Mouse (Mus musculus): Measurements from ENCODE around the gene Prpf38b. TPM values are rescaled to one million over a fixed set of nuclear protein-coding genes. Genes with fewer than 3 reads are reported as not detected.

The Prpf38b gene
- polyA plus RNA-seq, 1 experiment from 2014 or later: 73.7 TPM

GRCm38 (mm10) chr3:108911081-108911547 lies 413 bp downstream of the Prpf38b start:
- Histone ChIP-seq H3K9me3 (ENCODE audit: control insufficient read depth, low read depth, low read length) (no peaks in the 10 kb centered on the region), H3K36me3 (ENCODE audit: control insufficient read depth, insufficient read depth, low read length) (peaks cover 16% of the 10 kb centered on the region), H3K27me3 (ENCODE audit: control insufficient read depth, insufficient read depth, low read length) (no peaks in the 10 kb centered on the region), H3K4me1 (ENCODE audit: control insufficient read depth, insufficient read depth, low read length) (peaks cover 6% of the 10 kb centered on the region), H3K9ac (replicated peaks; ENCODE audit: low read depth, low read length) (peak overlapping the region; percentile 91), H3K27ac (ENCODE audit: low read length) (peak overlapping the region; percentile 100), H3K4me2 (replicated peaks; ENCODE audit: low read depth, low read length) (peak overlapping the region; percentile 95), H3K4me3 (ENCODE audit: low read depth, low read length) (peak overlapping the region; percentile 94)
- peak; percentile 82 for ATAC-seq (ENCODE audit: insufficient number of reproducible peaks, insufficient read depth, low FRiP score, low read depth)
- under 1% methylated on average over 43 of the region's 44 CpGs for WGBS

GRCm38 (mm10) chr3:108910303-108911080 lies 1.0 kb downstream of the Prpf38b start:
- Histone ChIP-seq H3K4me1 (ENCODE audit: control insufficient read depth, insufficient read depth, low read length) (peaks cover 6% of the 10 kb centered on the region), H3K27ac (ENCODE audit: low read length) (peak overlapping the region; percentile 100), H3K9me3 (ENCODE audit: control insufficient read depth, low read depth, low read length) (no peaks in the 10 kb centered on the region), H3K27me3 (ENCODE audit: control insufficient read depth, insufficient read depth, low read length) (no peaks in the 10 kb centered on the region), H3K4me3 (ENCODE audit: low read depth, low read length) (peak overlapping the region; percentile 94), H3K36me3 (ENCODE audit: control insufficient read depth, insufficient read depth, low read length) (peaks cover 20% of the 10 kb centered on the region), H3K9ac (replicated peaks; ENCODE audit: low read depth, low read length) (peak overlapping the region; percentile 91), H3K4me2 (replicated peaks; ENCODE audit: low read depth, low read length) (peak overlapping the region; percentile 95)
- under 1% methylated on average over 31 of the region's 32 CpGs for WGBS
- ATAC-seq (ENCODE audit: insufficient number of reproducible peaks, insufficient read depth, low FRiP score, low read depth): no peak

GRCm38 (mm10) chr3:108902934-108903333 lies 8.6 kb downstream of the Prpf38b start:
- no peaks in the 10 kb centered on the region for H3K27me3 ChIP-seq (ENCODE audit: control insufficient read depth, insufficient read depth, low read length)
- no peak overlapping the region for H3K4me3 ChIP-seq (ENCODE audit: low read depth, low read length)
- no peak for ATAC-seq (ENCODE audit: insufficient number of reproducible peaks, insufficient read depth, low FRiP score, low read depth)
- 89% methylated on average over 6 of the region's 6 CpGs for WGBS
- H3K4me1 ChIP-seq (ENCODE audit: control insufficient read depth, insufficient read depth, low read length): no peaks in the 10 kb centered on the region
- H3K9me3 ChIP-seq (ENCODE audit: control insufficient read depth, low read depth, low read length): no peaks in the 10 kb centered on the region
- no peak overlapping the region for H3K4me2 ChIP-seq (replicated peaks; ENCODE audit: low read depth, low read length)
- peaks cover 56% of the 10 kb centered on the region for H3K36me3 ChIP-seq (ENCODE audit: control insufficient read depth, insufficient read depth, low read length)
- H3K9ac ChIP-seq (replicated peaks; ENCODE audit: low read depth, low read length): no peak overlapping the region
- no peak overlapping the region for H3K27ac ChIP-seq (ENCODE audit: low read length)

GRCm38 (mm10) chr3:108902038-108902437 lies 9.5 kb downstream of the Prpf38b start:
- no peak overlapping the region for H3K4me2 ChIP-seq (replicated peaks; ENCODE audit: low read depth, low read length)
- H3K9me3 ChIP-seq (ENCODE audit: control insufficient read depth, low read depth, low read length): no peaks in the 10 kb centered on the region
- 56% methylated on average over 2 of the region's 2 CpGs for WGBS
- H3K4me3 ChIP-seq (ENCODE audit: low read depth, low read length): no peak overlapping the region
- H3K27me3 ChIP-seq (ENCODE audit: control insufficient read depth, insufficient read depth, low read length): no peaks in the 10 kb centered on the region
- H3K4me1 ChIP-seq (ENCODE audit: control insufficient read depth, insufficient read depth, low read length): no peaks in the 10 kb centered on the region
- H3K36me3 ChIP-seq (ENCODE audit: control insufficient read depth, insufficient read depth, low read length): peaks cover 48% of the 10 kb centered on the region
- no peak overlapping the region for H3K27ac ChIP-seq (ENCODE audit: low read length)
- ATAC-seq (ENCODE audit: insufficient number of reproducible peaks, insufficient read depth, low FRiP score, low read depth): no peak
- H3K9ac ChIP-seq (replicated peaks; ENCODE audit: low read depth, low read length): no peak overlapping the region

- H3K27ac ChIP-seq (ENCODE audit: low read length): no peak overlapping the region
- no peaks in the 10 kb centered on the region for H3K4me1 ChIP-seq (ENCODE audit: control insufficient read depth, insufficient read depth, low read length)
- peaks cover 42% of the 10 kb centered on the region for H3K36me3 ChIP-seq (ENCODE audit: control insufficient read depth, insufficient read depth, low read length)
- no peak for ATAC-seq (ENCODE audit: insufficient number of reproducible peaks, insufficient read depth, low FRiP score, low read depth)
- no peak overlapping the region for H3K4me2 ChIP-seq (replicated peaks; ENCODE audit: low read depth, low read length)
- no peak overlapping the region for H3K9ac ChIP-seq (replicated peaks; ENCODE audit: low read depth, low read length)
- no peaks in the 10 kb centered on the region for H3K9me3 ChIP-seq (ENCODE audit: control insufficient read depth, low read depth, low read length)
- no peaks in the 10 kb centered on the region for H3K27me3 ChIP-seq (ENCODE audit: control insufficient read depth, insufficient read depth, low read length)
- no peak overlapping the region for H3K4me3 ChIP-seq (ENCODE audit: low read depth, low read length)
- WGBS: 66% methylated on average over 5 of the region's 5 CpGs
Observed at GRCm38 (mm10) chr3:108900681-108901080, 10.8 kb downstream of the Prpf38b start.

- H3K27me3 ChIP-seq (ENCODE audit: control insufficient read depth, insufficient read depth, low read length): no peaks in the 10 kb centered on the region
- no peak overlapping the region for H3K4me3 ChIP-seq (ENCODE audit: low read depth, low read length)
- no peak overlapping the region for H3K4me2 ChIP-seq (replicated peaks; ENCODE audit: low read depth, low read length)
- ATAC-seq (ENCODE audit: insufficient number of reproducible peaks, insufficient read depth, low FRiP score, low read depth): no peak
- no peak overlapping the region for H3K27ac ChIP-seq (ENCODE audit: low read length)
- no peaks in the 10 kb centered on the region for H3K9me3 ChIP-seq (ENCODE audit: control insufficient read depth, low read depth, low read length)
- H3K4me1 ChIP-seq (ENCODE audit: control insufficient read depth, insufficient read depth, low read length): no peaks in the 10 kb centered on the region
- no peak overlapping the region for H3K9ac ChIP-seq (replicated peaks; ENCODE audit: low read depth, low read length)
- 89% methylated on average over 3 of the region's 3 CpGs for WGBS
- H3K36me3 ChIP-seq (ENCODE audit: control insufficient read depth, insufficient read depth, low read length): peaks cover 37% of the 10 kb centered on the region
Observed at GRCm38 (mm10) chr3:108900147-108900546, 11.4 kb downstream of the Prpf38b start.

GRCm38 (mm10) chr3:108898640-108899039 lies 12.9 kb downstream of the Prpf38b start:
- Histone ChIP-seq H3K27me3 (ENCODE audit: control insufficient read depth, insufficient read depth, low read length) (no peaks in the 10 kb centered on the region), H3K4me3 (ENCODE audit: low read depth, low read length) (no peak overlapping the region), H3K36me3 (ENCODE audit: control insufficient read depth, insufficient read depth, low read length) (peaks cover 22% of the 10 kb centered on the region; the same call in 1 of the 2 replicates), H3K4me2 (replicated peaks; ENCODE audit: low read depth, low read length) (no peak overlapping the region), H3K27ac (ENCODE audit: low read length) (no peak overlapping the region), H3K4me1 (ENCODE audit: control insufficient read depth, insufficient read depth, low read length) (no peaks in the 10 kb centered on the region), H3K9ac (replicated peaks; ENCODE audit: low read depth, low read length) (no peak overlapping the region), H3K9me3 (ENCODE audit: control insufficient read depth, low read depth, low read length) (no peaks in the 10 kb centered on the region)
- 92% methylated on average over 4 of the region's 4 CpGs for WGBS
- ATAC-seq (ENCODE audit: insufficient number of reproducible peaks, insufficient read depth, low FRiP score, low read depth): no peak

GRCm38 (mm10) chr3:108892914-108893313 lies 18.6 kb downstream of the Prpf38b start:
- H3K4me1 ChIP-seq (ENCODE audit: control insufficient read depth, insufficient read depth, low read length): no peaks in the 10 kb centered on the region
- WGBS: 59% methylated on average over 4 of the region's 4 CpGs
- H3K27ac ChIP-seq (ENCODE audit: low read length): no peak overlapping the region
- H3K4me2 ChIP-seq (replicated peaks; ENCODE audit: low read depth, low read length): no peak overlapping the region
- no peak overlapping the region for H3K9ac ChIP-seq (replicated peaks; ENCODE audit: low read depth, low read length)
- no peaks in the 10 kb centered on the region for H3K27me3 ChIP-seq (ENCODE audit: control insufficient read depth, insufficient read depth, low read length)
- no peak for ATAC-seq (ENCODE audit: insufficient number of reproducible peaks, insufficient read depth, low FRiP score, low read depth)
- no peaks in the 10 kb centered on the region for H3K9me3 ChIP-seq (ENCODE audit: control insufficient read depth, low read depth, low read length)
- H3K4me3 ChIP-seq (ENCODE audit: low read depth, low read length): no peak overlapping the region
- H3K36me3 ChIP-seq (ENCODE audit: control insufficient read depth, insufficient read depth, low read length): no peaks in the 10 kb centered on the region

Measured in stomach, embryonic 14.5 days (tissue).